Mouse (Mus musculus) liver, embryonic 14.5 days (tissue): ENCODE results near the gene Aox3. TPM values are rescaled to one million over a fixed set of nuclear protein-coding genes. Genes with fewer than 3 reads are reported as not detected.

ENCODE experiments used
- ATAC-seq: fragments of 200-750 bp; cut with Nextera tagmentation; 2 replicates; pipeline ENCODE4 v1.8.0; 2017; ENCODE audit warnings: moderate number of reproducible peaks, mild to moderate bottlenecking, moderate library complexity; ENCODE audit not compliant: insufficient read depth
- DNase-seq, 3 experiments: peaks; one replicate each; pipeline ENCODE4 v3.0.0-alpha.2; 2012 to 2013; ENCODE audit warnings: low read depth in 3 of 3, low spot score in 3 of 3
- H3K27ac ChIP-seq: fragments of 300-500 bp; sonication (generic); 2 replicates; pipeline ENCODE4 v1.5.1; 2014; ENCODE audit warnings: moderate library complexity, mild to moderate bottlenecking, control low read depth, inconsistent platforms
- H3K27me3 ChIP-seq: fragments of 300-500 bp; sonication (generic); 2 replicates; pipeline ENCODE4 v1.6.1; 2014; ENCODE audit warnings: mild to moderate bottlenecking, low read length, moderate library complexity; ENCODE audit not compliant: control insufficient read depth, insufficient read depth
- H3K36me3 ChIP-seq: fragments of 300-500 bp; sonication (generic); replicated peaks from 2 replicates; pipeline ENCODE4 v1.6.1; 2014; ENCODE audit warnings: low read depth; ENCODE audit not compliant: control insufficient read depth, insufficient read depth
- H3K4me1 ChIP-seq, 2 experiments: fragments of 200-500 bp in 1 of 2; fragments of 300-500 bp in 1 of 2; sonication (generic) in 1 of 2; replicated peaks; 2 replicates each; pipeline ENCODE4 v1.6.1; 2012 to 2014; ENCODE audit warnings: antibody characterized with exemption in 1 of 2, inconsistent platforms in 1 of 2, low read length in 1 of 2; ENCODE audit not compliant: control insufficient read depth in 2 of 2, insufficient read depth in 2 of 2
- H3K4me2 ChIP-seq: fragments of 300-500 bp; sonication (generic); 2 replicates; pipeline ENCODE4 v1.6.1; 2014; ENCODE audit warnings: low read depth, mild to moderate bottlenecking, control low read depth, moderate library complexity
- H3K4me3 ChIP-seq, 2 experiments: fragments of 200-500 bp in 1 of 2; fragments of 300-500 bp in 1 of 2; sonication (generic) in 1 of 2; 2 replicates each; pipeline ENCODE4 v1.5.1; 2012 to 2014; ENCODE audit warnings: low read depth in 2 of 2, low read length in 2 of 2, mild to moderate bottlenecking in 2 of 2, control low read depth in 1 of 2, inconsistent platforms in 1 of 2, moderate library complexity in 1 of 2; ENCODE audit not compliant: insufficient read depth in 1 of 2
- H3K9ac ChIP-seq: fragments of 300-500 bp; sonication (generic); replicated peaks from 2 replicates; pipeline ENCODE4 v1.6.1; 2014; ENCODE audit warnings: mild to moderate bottlenecking, control low read depth, moderate library complexity
- H3K9me3 ChIP-seq: fragments of 300-500 bp; sonication (generic); 2 replicates; pipeline ENCODE4 v1.6.1; 2016; ENCODE audit warnings: low read length, mixed read lengths; ENCODE audit not compliant: control insufficient read depth
- CTCF ChIP-seq: IDR thresholded peaks from 2 replicates; pipeline ENCODE4 v1.5.1; 2016; ENCODE audit warnings: antibody characterized with exemption, low read depth, control low read depth
- EP300 ChIP-seq: IDR thresholded peaks from 2 replicates; pipeline ENCODE4 v1.6.1; 2016; ENCODE audit warnings: antibody characterized with exemption, low read depth
- WGBS: fragments of 180-500 bp; shearing (Covaris S2); extraction: QIAGEN DNeasy Blood & Tissue Kit; methylation state at CpG from one replicate; pipeline ENCODE4 v1.1.7; 2014; ENCODE audit not compliant: insufficient replicate concordance; 5-methylcytosine and 5-hydroxymethylcytosine counted together
- polyA plus RNA-seq, 2 experiments: library from polyadenylated mRNA; depleted of rRNA in 1 of 2; stranded (reverse) in 1 of 2; unstranded in 1 of 2; fragments of >200 nt; fragmentation: Nextera tagmentation in 1 of 2; extraction: Ambion mirVana in 1 of 2; gene quantifications; 2 replicates each; pipeline versions ENCODE4 v1.2.1 to v1.2.3; 2012 to 2014

Aox3 gene
- polyA plus RNA-seq, 2 experiments: 0.09 to 0.20 TPM

- Histone ChIP-seq H3K4me1 (no peaks in the 10 kb centered on the region), H3K4me2 (no peak overlapping the region), H3K9ac (no peak overlapping the region), H3K4me3 (no peak overlapping the region), H3K36me3 (no peaks in the 10 kb centered on the region), H3K27me3 (no peaks in the 10 kb centered on the region), H3K9me3 (no peaks in the 10 kb centered on the region), H3K27ac (no peak overlapping the region)
- DNase-seq (no peak), ATAC-seq (no peak)
- TF ChIP-seq CTCF (no peak), EP300 (no peak)
These were observed 13.8 kb upstream of the Aox3 start for GRCm38 (mm10) chr1:58099119-58099518.

- Histone ChIP-seq H3K4me3 (no peak overlapping the region), H3K27me3 (no peaks in the 10 kb centered on the region), H3K36me3 (no peaks in the 10 kb centered on the region), H3K4me1 (no peaks in the 10 kb centered on the region), H3K9me3 (no peaks in the 10 kb centered on the region), H3K27ac (no peak overlapping the region; the same call in 1 of the 2 replicates), H3K4me2 (no peak overlapping the region), H3K9ac (no peak overlapping the region)
- 41% methylated on average over 2 of the region's 2 CpGs for WGBS
- peak in 2 of 3 experiments; percentile 20 to 24 for DNase-seq
- ATAC-seq: no peak
- no peak for TF ChIP-seq EP300
- no peak for TF ChIP-seq CTCF
These were observed 11.3 kb upstream of the Aox3 start for GRCm38 (mm10) chr1:58101531-58102146.

DNA sequence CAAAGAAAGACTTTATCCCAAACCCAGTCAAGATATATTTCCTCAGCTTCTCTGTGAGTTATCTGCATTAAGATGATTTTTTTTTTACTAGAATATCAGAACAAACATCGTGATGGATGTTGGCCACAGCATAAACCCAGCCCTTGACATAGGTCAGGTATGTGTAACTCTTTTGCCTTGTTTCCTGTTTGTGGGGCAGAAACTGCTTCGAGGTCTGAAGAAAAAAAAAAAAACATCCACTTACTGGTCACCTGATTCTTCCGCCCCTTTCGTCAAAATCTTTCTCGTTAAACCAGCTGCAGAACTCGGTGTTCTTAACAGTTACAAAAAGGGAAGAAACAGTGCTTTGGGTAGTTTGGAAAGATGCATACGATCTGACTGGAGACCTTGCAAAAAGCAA is 10.4 kb upstream of the Aox3 start:
- Histone ChIP-seq H3K27me3 (no peaks in the 10 kb centered on the region), H3K4me2 (no peak overlapping the region), H3K4me1 (no peaks in the 10 kb centered on the region), H3K9ac (no peak overlapping the region), H3K9me3 (no peaks in the 10 kb centered on the region), H3K27ac (no peak overlapping the region), H3K4me3 (no peak overlapping the region), H3K36me3 (no peaks in the 10 kb centered on the region)
- no peak for ATAC-seq
- TF ChIP-seq CTCF (no peak), EP300 (no peak)
- no peak for DNase-seq
- WGBS: 54% methylated on average over 7 of the region's 7 CpGs

DNA sequence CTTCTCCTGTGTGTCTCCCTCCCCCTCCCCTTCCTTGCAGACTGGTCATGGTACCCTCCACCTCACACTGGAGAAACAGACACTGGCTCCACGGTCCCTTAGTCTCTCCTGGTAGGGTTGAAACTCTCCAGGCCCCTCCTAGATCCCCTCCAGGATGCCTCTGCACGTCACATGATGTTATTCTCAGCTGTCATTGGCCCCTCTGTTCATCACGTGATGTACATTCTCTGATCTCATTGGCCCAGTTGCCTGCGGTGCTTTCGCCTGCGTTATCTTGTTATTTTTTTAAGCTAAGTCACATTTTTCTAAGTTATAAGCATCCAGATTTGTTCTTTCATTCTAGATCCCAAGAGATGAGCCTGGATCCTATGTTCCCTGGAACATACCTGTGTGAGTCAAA is 7.2 kb upstream of the Aox3 start:
- H3K27me3 ChIP-seq: no peaks in the 10 kb centered on the region
- H3K9me3 ChIP-seq: no peaks in the 10 kb centered on the region
- 66% methylated on average over 6 of the region's 6 CpGs for WGBS
- no peak for ATAC-seq
- no peak overlapping the region for H3K27ac ChIP-seq
- no peak overlapping the region for H3K9ac ChIP-seq
- no peak for TF ChIP-seq CTCF
- TF ChIP-seq EP300: no peak
- no peak overlapping the region for H3K4me2 ChIP-seq
- no peaks in the 10 kb centered on the region for H3K4me1 ChIP-seq
- H3K36me3 ChIP-seq: no peaks in the 10 kb centered on the region
- no peak for DNase-seq
- no peak overlapping the region for H3K4me3 ChIP-seq

GRCm38 (mm10) chr1:58107066-58107465 is 5.9 kb upstream of the Aox3 start:
- Histone ChIP-seq H3K27me3 (no peaks in the 10 kb centered on the region), H3K4me1 (no peaks in the 10 kb centered on the region), H3K4me3 (no peak overlapping the region), H3K9me3 (no peaks in the 10 kb centered on the region), H3K27ac (no peak overlapping the region), H3K36me3 (no peaks in the 10 kb centered on the region), H3K4me2 (no peak overlapping the region), H3K9ac (no peak overlapping the region)
- 46% methylated on average over 2 of the region's 2 CpGs for WGBS
- TF ChIP-seq CTCF (no peak), EP300 (no peak)
- ATAC-seq (no peak), DNase-seq (no peak)
